Mouse (Mus musculus): ENCODE measurements around the gene Inpp4b. TPM values are rescaled to one million over a fixed set of nuclear protein-coding genes. Genes with fewer than 3 reads are reported as not detected.

Inpp4b gene
- total and polyA plus RNA-seq, 3 experiments, result 7.3 to 73.4 (median 68.9) TPM

- no peak overlapping the region for H3K4me3 ChIP-seq
- no peak for DNase-seq
- no peaks in the 10 kb centered on the region for H3K27me3 ChIP-seq (ENCODE audit: control insufficient read depth, insufficient read depth, low read length)
- H3K4me1 ChIP-seq (ENCODE audit: control insufficient read depth, insufficient read depth, low read length), result no peaks in the 10 kb centered on the region; the same call in 1 of the 2 replicates
- no peak overlapping the region for H3K9ac ChIP-seq (ENCODE audit: low read depth, low read length)
- no peaks in the 10 kb centered on the region for H3K79me2 ChIP-seq (replicated peaks; ENCODE audit: control insufficient read depth, insufficient read depth, low read length)
- intact Hi-C loops (cut with DNase I), result no loop called here
- no peak for TF ChIP-seq CTCF (IDR thresholded peaks at IDR 0.05)
- TF ChIP-seq EP300 (IDR thresholded peaks at IDR 0.05; ENCODE audit: insufficient read depth, low read depth, low read length), result no peak
- TF ChIP-seq POLR2A (IDR thresholded peaks at IDR 0.05; ENCODE audit: insufficient read depth, low read depth, low read length), result no peak
- H3K27ac ChIP-seq, result no peak overlapping the region
- no peaks in the 10 kb centered on the region; the same call in 1 of the 2 replicates for H3K36me3 ChIP-seq (ENCODE audit: control insufficient read depth, insufficient read depth, low read length)
- WGBS, result 71% methylated on average over 4 of the region's 4 CpGs
Measured at GRCm38 (mm10) chr8:81853184-81853583, 510.8 kb downstream of the Inpp4b start.

GRCm38 (mm10) chr8:81854543-81854942, 512.2 kb downstream of the Inpp4b start:
- 13% methylated on average over 8 of the region's 8 CpGs for WGBS
- peak in 1 of 2 experiments; percentile 13 for DNase-seq
- no peaks in the 10 kb centered on the region for H3K27me3 ChIP-seq (ENCODE audit: control insufficient read depth, insufficient read depth, low read length)
- no peaks in the 10 kb centered on the region; the same call in 1 of the 2 replicates for H3K4me1 ChIP-seq (ENCODE audit: control insufficient read depth, insufficient read depth, low read length)
- H3K36me3 ChIP-seq (ENCODE audit: control insufficient read depth, insufficient read depth, low read length), result no peaks in the 10 kb centered on the region; the same call in 1 of the 2 replicates
- peak overlapping the region; percentile 41; the same call in 1 of the 2 replicates for H3K9ac ChIP-seq (ENCODE audit: low read depth, low read length)
- intact Hi-C loops (cut with DNase I), result no loop called here
- TF ChIP-seq CTCF (IDR thresholded peaks at IDR 0.05) (no peak), EP300 (IDR thresholded peaks at IDR 0.05; ENCODE audit: insufficient read depth, low read depth, low read length) (no peak), POLR2A (IDR thresholded peaks at IDR 0.05; ENCODE audit: insufficient read depth, low read depth, low read length) (no peak)
- peak overlapping the region; percentile 75 for H3K27ac ChIP-seq
- no peaks in the 10 kb centered on the region for H3K79me2 ChIP-seq (replicated peaks; ENCODE audit: control insufficient read depth, insufficient read depth, low read length)
- H3K4me3 ChIP-seq, result 0 out of 2 replicates have a peak overlapping the region, but pooled peaks have one; percentile 20

DNA sequence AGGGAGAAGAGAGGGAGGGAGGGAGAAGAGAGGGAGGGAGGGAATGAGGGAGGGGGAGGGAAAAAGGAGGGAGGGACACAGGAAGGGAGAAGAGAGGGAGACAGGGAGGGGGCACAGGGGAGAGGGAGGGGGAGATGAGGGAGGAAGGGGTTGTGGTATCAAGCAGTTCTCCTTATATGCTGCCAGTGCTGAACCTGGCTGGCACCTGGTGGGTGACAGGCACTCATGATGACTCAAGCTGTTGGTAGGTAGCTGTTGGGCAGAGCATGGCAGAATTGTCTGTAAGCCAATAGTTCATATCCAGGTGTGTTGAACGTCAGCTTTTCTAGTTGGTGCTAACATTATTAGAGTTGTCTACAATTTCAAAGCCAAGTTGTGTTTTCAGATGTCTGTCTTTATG, 512.7 kb downstream of the Inpp4b start:
- Histone ChIP-seq H3K79me2 (replicated peaks; ENCODE audit: control insufficient read depth, insufficient read depth, low read length) (no peaks in the 10 kb centered on the region), H3K4me3 (no peak overlapping the region), H3K9ac (ENCODE audit: low read depth, low read length) (no peak overlapping the region), H3K27me3 (ENCODE audit: control insufficient read depth, insufficient read depth, low read length) (no peaks in the 10 kb centered on the region), H3K27ac (peak overlapping the region; percentile 55), H3K36me3 (ENCODE audit: control insufficient read depth, insufficient read depth, low read length) (no peaks in the 10 kb centered on the region; the same call in 1 of the 2 replicates), H3K4me1 (ENCODE audit: control insufficient read depth, insufficient read depth, low read length) (no peaks in the 10 kb centered on the region; the same call in 1 of the 2 replicates)
- WGBS, result 61% methylated on average over 1 of the region's 1 CpGs
- intact Hi-C loops (cut with DNase I), result no loop called here
- no peak for DNase-seq
- TF ChIP-seq EP300 (IDR thresholded peaks at IDR 0.05; ENCODE audit: insufficient read depth, low read depth, low read length) (no peak), POLR2A (IDR thresholded peaks at IDR 0.05; ENCODE audit: insufficient read depth, low read depth, low read length) (no peak), CTCF (IDR thresholded peaks at IDR 0.05) (no peak)

GRCm38 (mm10) chr8:81856120-81856519, 513.8 kb downstream of the Inpp4b start:
- H3K4me3 ChIP-seq, result peak overlapping the region; percentile 50
- intact Hi-C loops (cut with DNase I), result no loop called here
- peak in 1 of 2 experiments; percentile 11 for DNase-seq

GRCm38 (mm10) chr8:81856608-81857007, 514.3 kb downstream of the Inpp4b start:
- Histone ChIP-seq H3K4me3 (peak overlapping the region; percentile 50), H3K36me3 (ENCODE audit: control insufficient read depth, insufficient read depth, low read length) (peaks cover 2% of the 10 kb centered on the region; the same call in 1 of the 2 replicates), H3K79me2 (replicated peaks; ENCODE audit: control insufficient read depth, insufficient read depth, low read length) (no peaks in the 10 kb centered on the region), H3K9ac (ENCODE audit: low read depth, low read length) (peak overlapping the region; percentile 48), H3K27me3 (ENCODE audit: control insufficient read depth, insufficient read depth, low read length) (no peaks in the 10 kb centered on the region), H3K27ac (peak overlapping the region; percentile 80), H3K4me1 (ENCODE audit: control insufficient read depth, insufficient read depth, low read length) (no peaks in the 10 kb centered on the region; the same call in 1 of the 2 replicates)
- intact Hi-C loops (cut with DNase I), result no loop called here
- peak in 1 of 2 experiments; percentile 6 for DNase-seq
- TF ChIP-seq POLR2A (IDR thresholded peaks at IDR 0.05; ENCODE audit: insufficient read depth, low read depth, low read length) (no peak), EP300 (IDR thresholded peaks at IDR 0.05; ENCODE audit: insufficient read depth, low read depth, low read length) (no peak), CTCF (IDR thresholded peaks at IDR 0.05) (no peak)
- 40% methylated on average over 6 of the region's 6 CpGs for WGBS

More at GRCm38 (mm10) chr8:81856120-81856519, 513.8 kb downstream of the Inpp4b start:
- Histone ChIP-seq H3K79me2 (replicated peaks; ENCODE audit: control insufficient read depth, insufficient read depth, low read length) (no peaks in the 10 kb centered on the region), H3K4me1 (ENCODE audit: control insufficient read depth, insufficient read depth, low read length) (no peaks in the 10 kb centered on the region; the same call in 1 of the 2 replicates), H3K9ac (ENCODE audit: low read depth, low read length) (peak overlapping the region; percentile 48; the same call in 1 of the 2 replicates), H3K36me3 (ENCODE audit: control insufficient read depth, insufficient read depth, low read length) (peaks cover 2% of the 10 kb centered on the region; the same call in 1 of the 2 replicates), H3K27ac (peak overlapping the region; percentile 80), H3K27me3 (ENCODE audit: control insufficient read depth, insufficient read depth, low read length) (no peaks in the 10 kb centered on the region)
- WGBS, result 17% methylated on average over 4 of the region's 4 CpGs
- TF ChIP-seq EP300 (IDR thresholded peaks at IDR 0.05; ENCODE audit: insufficient read depth, low read depth, low read length) (no peak), POLR2A (IDR thresholded peaks at IDR 0.05; ENCODE audit: insufficient read depth, low read depth, low read length) (no peak), CTCF (IDR thresholded peaks at IDR 0.05) (no peak)

DNA sequence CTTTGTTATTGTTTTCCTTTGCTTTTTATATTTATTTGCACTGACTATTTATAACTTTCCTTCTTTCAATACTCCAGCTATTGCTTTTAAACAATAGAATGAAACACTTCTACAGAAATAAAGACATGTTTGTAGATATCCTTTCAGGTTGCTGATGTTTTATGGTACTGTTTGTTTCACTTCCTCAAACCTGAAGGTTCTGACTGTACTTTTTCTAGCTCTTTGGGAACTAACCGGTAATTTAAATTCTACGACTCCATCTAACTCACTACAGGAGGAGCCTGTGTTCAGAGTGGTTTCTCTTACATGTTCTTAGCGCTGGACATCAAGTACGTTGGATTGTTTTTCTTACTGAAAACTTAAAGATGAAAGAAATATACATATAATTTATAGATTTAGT, 516.0 kb downstream of the Inpp4b start:
- WGBS, result 89% methylated on average over 4 of the region's 4 CpGs
- no peak for TF ChIP-seq POLR2A (IDR thresholded peaks at IDR 0.05; ENCODE audit: insufficient read depth, low read depth, low read length)
- no peak for TF ChIP-seq EP300 (IDR thresholded peaks at IDR 0.05; ENCODE audit: insufficient read depth, low read depth, low read length)
- TF ChIP-seq CTCF (IDR thresholded peaks at IDR 0.05), result no peak
- intact Hi-C loops (cut with DNase I), result no loop called here
- Histone ChIP-seq H3K79me2 (replicated peaks; ENCODE audit: control insufficient read depth, insufficient read depth, low read length) (no peaks in the 10 kb centered on the region), H3K4me1 (ENCODE audit: control insufficient read depth, insufficient read depth, low read length) (no peaks in the 10 kb centered on the region; the same call in 1 of the 2 replicates), H3K4me3 (no peak overlapping the region), H3K27me3 (ENCODE audit: control insufficient read depth, insufficient read depth, low read length) (no peaks in the 10 kb centered on the region), H3K36me3 (ENCODE audit: control insufficient read depth, insufficient read depth, low read length) (peaks cover 2% of the 10 kb centered on the region; the same call in 1 of the 2 replicates), H3K27ac (no peak overlapping the region), H3K9ac (ENCODE audit: low read depth, low read length) (no peak overlapping the region)
- no peak for DNase-seq
